Mouse (Mus musculus) CH12.LX (cell line): Measurements from ENCODE around the gene Dcst2. TPM values are rescaled to one million over a fixed set of nuclear protein-coding genes. Genes with fewer than 3 reads are reported as not detected.

ENCODE experiments used
- DNase-seq: peaks from one replicate; pipeline ENCODE4 v3.0.0-alpha.2; 2013; ENCODE audit errors: extremely low read depth
- H3K27ac ChIP-seq: 2 replicates; pipeline ENCODE4 v1.5.1; 2012; ENCODE audit warnings: low read depth, mild to moderate bottlenecking, control low read depth, moderate library complexity; ENCODE audit not compliant: insufficient read depth
- H3K27me3 ChIP-seq: replicated peaks from 2 replicates; pipeline ENCODE3; 2012; ENCODE audit warnings: inconsistent platforms
- H3K36me3 ChIP-seq, 2 experiments: replicated peaks in 1 of 2; 2 replicates each; pipeline versions ENCODE3 to v1.6.1; 2012; ENCODE audit warnings: inconsistent platforms in 1 of 2, low read length in 1 of 2, mild to moderate bottlenecking in 1 of 2, mixed read lengths in 1 of 2, moderate library complexity in 1 of 2; ENCODE audit not compliant: control insufficient read depth in 1 of 2, insufficient read depth in 1 of 2
- H3K4me1 ChIP-seq, 2 experiments: 2 replicates each; pipeline ENCODE4 v1.6.1; 2012; ENCODE audit warnings: inconsistent platforms in 1 of 2, moderate library complexity in 1 of 2; ENCODE audit not compliant: insufficient read depth in 2 of 2, control insufficient read depth in 1 of 2
- H3K4me2 ChIP-seq: 2 replicates; pipeline ENCODE4 v1.6.1; 2012; ENCODE audit warnings: low read depth, mild to moderate bottlenecking, control low read depth; ENCODE audit not compliant: poor library complexity, insufficient read depth, severe bottlenecking
- H3K4me3 ChIP-seq, 3 experiments: fragments of 150-350 bp in 1 of 3; sonication (generic) in 1 of 3; replicated peaks in 1 of 3; 2 replicates each; pipeline versions ENCODE3 to v1.5.1; 2011 to 2012; ENCODE audit warnings: low read depth in 2 of 3, low read length in 2 of 3, mild to moderate bottlenecking in 2 of 3, moderate library complexity in 2 of 3, control low read depth in 1 of 3, improper control_type of control experiment in 1 of 3, inconsistent platforms in 1 of 3, mixed read lengths in 1 of 3; ENCODE audit not compliant: poor library complexity in 1 of 3
- H3K79me2 ChIP-seq: replicated peaks from 2 replicates; pipeline ENCODE4 v1.6.1; 2012; ENCODE audit warnings: mild to moderate bottlenecking, moderate library complexity; ENCODE audit not compliant: control insufficient read depth, poor library complexity, insufficient read depth, severe bottlenecking; ENCODE audit errors: extremely low read depth
- H3K9ac ChIP-seq: 2 replicates; pipeline ENCODE4 v1.6.1; 2012; ENCODE audit warnings: low read depth, mild to moderate bottlenecking, control low read depth, moderate library complexity; ENCODE audit not compliant: insufficient read depth
- H3K9me3 ChIP-seq: replicated peaks from 2 replicates; pipeline ENCODE3; 2012; ENCODE audit warnings: low read length, inconsistent platforms, mixed read lengths
- CHD1 ChIP-seq: IDR thresholded peaks from 2 replicates; pipeline ENCODE4 v1.6.1; 2012; ENCODE audit warnings: low read depth, low read length, improper control_type of control experiment, inconsistent platforms
- CTCF ChIP-seq, 2 experiments: IDR thresholded peaks in 1 of 2; conservative IDR thresholded peaks in 1 of 2; 2 replicates each; pipeline ENCODE4 v1.5.1; 2011 to 2012; ENCODE audit warnings: low read depth in 2 of 2, low read length in 2 of 2, improper control_type of control experiment in 1 of 2, inconsistent platforms in 1 of 2, mild to moderate bottlenecking in 1 of 2, moderate library complexity in 1 of 2
- E2F4 ChIP-seq: IDR thresholded peaks from 2 replicates; pipeline ENCODE4 v1.6.1; 2011; ENCODE audit warnings: low read depth, low read length, improper control_type of control experiment; ENCODE audit not compliant: insufficient replicate concordance
- ELF1 ChIP-seq: IDR thresholded peaks from 2 replicates; pipeline ENCODE4 v1.6.1; 2014; ENCODE audit warnings: low read depth, mild to moderate bottlenecking, inconsistent platforms, low read length, improper control_type of control experiment
- IRF4 ChIP-seq: IDR thresholded peaks from 2 replicates; pipeline ENCODE4 v1.6.1; 2014; ENCODE audit warnings: low read depth, mild to moderate bottlenecking, inconsistent platforms, low read length, improper control_type of control experiment
- MAZ ChIP-seq: IDR thresholded peaks from 2 replicates; pipeline ENCODE4 v1.6.1; 2012; ENCODE audit warnings: low read depth, mild to moderate bottlenecking, inconsistent platforms, low read length, improper control_type of control experiment, moderate library complexity
- NRF1 ChIP-seq: IDR thresholded peaks from 2 replicates; pipeline ENCODE4 v1.6.1; 2014; ENCODE audit warnings: low read depth, mild to moderate bottlenecking, inconsistent platforms, low read length, improper control_type of control experiment, moderate library complexity
- POLR2A ChIP-seq: IDR thresholded peaks from 2 replicates; pipeline ENCODE4 v1.6.1; 2011; ENCODE audit warnings: low read depth, mild to moderate bottlenecking, improper control_type of control experiment, low read length
- RAD21 ChIP-seq: IDR thresholded peaks from 2 replicates; pipeline ENCODE4 v1.6.1; 2011; ENCODE audit warnings: low read depth, mild to moderate bottlenecking, low read length, improper control_type of control experiment, moderate library complexity
- SIN3A ChIP-seq: IDR thresholded peaks from 2 replicates; pipeline ENCODE4 v1.6.1; 2012; ENCODE audit warnings: low read length, improper control_type of control experiment, inconsistent platforms
- SMC3 ChIP-seq: IDR thresholded peaks from 2 replicates; pipeline ENCODE4 v1.6.1; 2011; ENCODE audit warnings: low read depth, low read length, improper control_type of control experiment
- ZKSCAN1 ChIP-seq: IDR thresholded peaks from 2 replicates; pipeline ENCODE4 v1.6.1; 2012; ENCODE audit warnings: low read depth, inconsistent platforms, low read length, improper control_type of control experiment, borderline replicate concordance
- ZMIZ1 ChIP-seq: IDR thresholded peaks from 2 replicates; pipeline ENCODE4 v1.6.1; 2012; ENCODE audit warnings: low read depth, mild to moderate bottlenecking, inconsistent platforms, low read length, improper control_type of control experiment
- dilution Hi-C: fragments of 300-500 bp; cut with MboI; formaldehyde crosslinking; loops from 2 replicates; pipeline ENCODE4 v1.14.3; 2020; ENCODE audit warnings: low sequenced_read_pairs; ENCODE audit not compliant: extremely low pct_unique_long_range_greater_than_20kb, extremely low pct_ligation_motif_present
- in situ Hi-C: fragments of 300-500 bp; cut with MboI; formaldehyde crosslinking; loops from 3 replicates; pipeline ENCODE4 v1.14.3; 2019; ENCODE audit warnings: low sequenced_read_pairs, low pct_ligation_motif_present, low pct_unique_long_range_greater_than_20kb, mixed read lengths
- polyA plus RNA-seq: library from polyadenylated mRNA; unstranded; fragments of >175 nt; gene quantifications from 2 replicates; pipeline ENCODE4 v1.2.1, GENCODE M21; 2012; ENCODE audit warnings: low read depth; ENCODE audit not compliant: insufficient read length
- total RNA-seq, 2 experiments: library from RNA; depleted of rRNA; stranded (reverse); fragments of 300-350 nt in 1 of 2; fragments of >200 nt in 1 of 2; gene quantifications; 2 replicates each; pipeline ENCODE4 v1.2.3; 2012 to 2014

Gene Dcst2
- total and polyA plus RNA-seq, 3 experiments: 0.10 TPM; not detected in 2

GRCm38 (mm10) chr3:89386438-89387420 is 25.0 kb downstream of the Dcst2 start (continued):
- TF ChIP-seq MAZ (peak; percentile 89), ZMIZ1 (0 out of 2 replicates have a peak, but pooled peaks have one; percentile 54), POLR2A (peak; percentile 18; the same call in 1 of the 2 replicates), E2F4 (no peak), CTCF (conservative IDR thresholded peaks at IDR 0.05 in 1 of 2, IDR thresholded peaks at IDR 0.05 in 1 of 2; ENCODE audit: low read depth in 2 of 2, low read length in 2 of 2) (no peak), RAD21 (no peak), ZKSCAN1 (no peak), CHD1 (no peak)

GRCm38 (mm10) chr3:89387632-89388031 is 25.9 kb downstream of the Dcst2 start:
- in situ Hi-C loops: no loop called here
- TF ChIP-seq MAZ (peak; percentile 24; the same call in 1 of the 2 replicates), SIN3A (no peak), IRF4 (no peak), ELF1 (peak; percentile 14; the same call in 1 of the 2 replicates), NRF1 (0 out of 2 replicates have a peak, but pooled peaks have one; percentile 46), SMC3 (no peak)
- TF ChIP-seq, all 38 proteins: peak for 3
- Histone ChIP-seq H3K79me2 (peaks cover 58% of the 10 kb centered on the region), H3K27me3 (no peaks in the 10 kb centered on the region), H3K9ac (peak overlapping the region; percentile 73), H3K4me2 (peak overlapping the region; percentile 79), H3K27ac (peak overlapping the region; percentile 99), H3K36me3 (peaks cover 11 to 23% of the 10 kb centered on the region in 2 experiments), H3K9me3 (no peaks in the 10 kb centered on the region), H3K4me3 (peak overlapping the region; percentile 63 to 71 (median 64)), H3K4me1 (peaks cover 17 to 76% of the 10 kb centered on the region in 2 experiments)
- no peak for DNase-seq
- dilution Hi-C loops: no loop called here

GRCm38 (mm10) chr3:89388134-89388881 is 26.5 kb downstream of the Dcst2 start:
- H3K79me2 ChIP-seq: peaks cover 57% of the 10 kb centered on the region
- H3K4me2 ChIP-seq: peak overlapping the region; percentile 79
- in situ Hi-C loops: no loop called here
- H3K36me3 ChIP-seq: peaks cover 11 to 18% of the 10 kb centered on the region in 2 experiments
- H3K9me3 ChIP-seq: no peaks in the 10 kb centered on the region
- peaks cover 17 to 70% of the 10 kb centered on the region in 2 experiments for H3K4me1 ChIP-seq
- TF ChIP-seq SIN3A (0 out of 2 replicates have a peak, but pooled peaks have one; percentile 11), CTCF (conservative IDR thresholded peaks at IDR 0.05 in 1 of 2, IDR thresholded peaks at IDR 0.05 in 1 of 2; ENCODE audit: low read depth in 2 of 2, low read length in 2 of 2) (no peak)
- peak overlapping the region; percentile 73 for H3K9ac ChIP-seq
- peak overlapping the region; percentile 63 to 71 (median 64) for H3K4me3 ChIP-seq
- DNase-seq: no peak
- H3K27ac ChIP-seq: peak overlapping the region; percentile 99
- no peaks in the 10 kb centered on the region for H3K27me3 ChIP-seq
- dilution Hi-C loops: no loop called here
